Mouse (Mus musculus) stomach, postnatal 0 days (tissue): ENCODE results near the gene Trpm3.

Source experiments
- CTCF ChIP-seq: IDR thresholded peaks from 2 replicates; pipeline ENCODE4 v1.5.1; 2016; ENCODE audit warnings: antibody characterized with exemption, low read depth, mild to moderate bottlenecking, moderate library complexity
- EP300 ChIP-seq: optimal IDR thresholded peaks from 2 replicates; pipeline ENCODE3; 2016; ENCODE audit warnings: antibody characterized with exemption

DNA sequence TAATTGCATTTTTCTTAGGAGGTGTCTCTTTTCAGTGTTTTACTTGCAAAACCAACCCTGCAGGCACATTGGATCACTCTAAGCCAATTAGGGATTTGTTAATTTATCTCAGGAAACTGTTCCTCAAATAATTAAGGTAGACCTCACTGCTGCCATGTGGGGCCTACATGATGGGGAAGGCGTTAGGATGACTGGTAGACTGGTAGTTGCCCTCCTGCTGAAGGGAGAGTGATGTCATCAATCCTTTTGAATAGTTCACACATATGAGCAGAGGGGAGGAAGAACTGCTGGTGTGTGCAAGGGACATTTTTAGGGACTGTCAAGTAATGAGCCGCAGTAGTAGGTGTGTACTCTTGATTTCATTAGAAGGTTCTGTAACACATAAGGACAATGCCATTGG lies 472.8 kb downstream of the Trpm3 start:
- TF ChIP-seq CTCF (no peak), EP300 (no peak)
